Mouse (Mus musculus): ENCODE measurements around the gene Akap13.

DNA sequence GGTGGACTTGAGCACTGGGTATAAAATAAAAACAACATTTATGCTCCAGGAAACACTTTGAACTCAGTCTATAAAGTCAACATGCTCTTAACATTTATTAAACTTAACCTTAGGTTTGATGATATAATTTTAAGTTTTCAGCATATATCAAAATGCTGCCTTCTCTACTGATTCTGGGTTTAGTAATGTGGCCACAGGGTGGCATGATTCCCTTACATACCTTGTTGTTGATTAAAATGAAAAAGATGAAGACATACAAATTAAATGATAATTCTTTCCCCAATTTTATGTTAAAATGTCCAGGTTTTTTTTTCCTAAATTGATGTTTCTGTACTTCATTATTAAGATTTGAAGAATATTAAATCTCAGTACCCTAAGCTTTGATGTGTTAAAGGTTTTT is 113.5 kb downstream of the Akap13 start:
- TF ChIP-seq CTCF (IDR thresholded peaks at IDR 0.05; ENCODE audit: low read depth, low read length) = no peak
- TF ChIP-seq POLR2A (IDR thresholded peaks at IDR 0.05; ENCODE audit: extremely low read depth, insufficient read depth, low read length) = no peak
